Mouse (Mus musculus): Measurements from ENCODE around the gene Myo1e.
A peak's percentile ranks its signal among the peaks of the same experiment; 100 is the strongest.

The Myo1e gene

GRCm38 (mm10) chr9:70282107-70282506 lies 75.0 kb downstream of the Myo1e start:
- DNase-seq (ENCODE audit: low spot score), result no peak

- no peak for DNase-seq (ENCODE audit: low spot score)
Measured at GRCm38 (mm10) chr9:70283151-70283550, 76.0 kb downstream of the Myo1e start.

- DNase-seq (ENCODE audit: low spot score), result no peak
Measured at GRCm38 (mm10) chr9:70284584-70285140, 77.5 kb downstream of the Myo1e start.

GRCm38 (mm10) chr9:70290785-70291184 lies 83.6 kb downstream of the Myo1e start:
- no peak for DNase-seq (ENCODE audit: low spot score)

- DNase-seq (ENCODE audit: low spot score), result no peak
Measured at GRCm38 (mm10) chr9:70296916-70297315, 89.8 kb downstream of the Myo1e start.

- DNase-seq (ENCODE audit: low spot score), result no peak
Measured at GRCm38 (mm10) chr9:70298221-70298620, 91.1 kb downstream of the Myo1e start.

GRCm38 (mm10) chr9:70300705-70301104 lies 93.6 kb downstream of the Myo1e start:
- DNase-seq (ENCODE audit: low spot score), result no peak

GRCm38 (mm10) chr9:70301598-70301997 lies 94.4 kb downstream of the Myo1e start:
- no peak for DNase-seq (ENCODE audit: low spot score)

GRCm38 (mm10) chr9:70304901-70305300 lies 97.8 kb downstream of the Myo1e start:
- no peak for DNase-seq (ENCODE audit: low spot score)

GRCm38 (mm10) chr9:70310046-70310445 lies 102.9 kb downstream of the Myo1e start:
- DNase-seq (ENCODE audit: low spot score), result no peak

- no peak for DNase-seq (ENCODE audit: low spot score)
Measured at GRCm38 (mm10) chr9:70314019-70314418, 106.9 kb downstream of the Myo1e start.

GRCm38 (mm10) chr9:70315130-70315529 lies 108.0 kb downstream of the Myo1e start:
- no peak for DNase-seq (ENCODE audit: low spot score)

- DNase-seq (ENCODE audit: low spot score), result no peak
Measured at GRCm38 (mm10) chr9:70318601-70319000, 111.5 kb downstream of the Myo1e start.

GRCm38 (mm10) chr9:70324336-70324735 lies 117.2 kb downstream of the Myo1e start:
- no peak for DNase-seq (ENCODE audit: low spot score)

- DNase-seq (ENCODE audit: low spot score), result no peak
Measured at GRCm38 (mm10) chr9:70325880-70326595, 118.9 kb downstream of the Myo1e start.

GRCm38 (mm10) chr9:70328193-70328841 lies 121.2 kb downstream of the Myo1e start:
- DNase-seq (ENCODE audit: low spot score), result peak; percentile 29

- no peak for DNase-seq (ENCODE audit: low spot score)
Measured at GRCm38 (mm10) chr9:70331727-70332335, 124.7 kb downstream of the Myo1e start.

GRCm38 (mm10) chr9:70338391-70338790 lies 131.2 kb downstream of the Myo1e start:
- no peak for DNase-seq (ENCODE audit: low spot score)

- no peak for DNase-seq (ENCODE audit: low spot score)
Measured at GRCm38 (mm10) chr9:70338894-70339293, 131.7 kb downstream of the Myo1e start.

GRCm38 (mm10) chr9:70349274-70349673 lies 142.1 kb downstream of the Myo1e start:
- no peak for DNase-seq (ENCODE audit: low spot score)

- no peak for DNase-seq (ENCODE audit: low spot score)
Measured at GRCm38 (mm10) chr9:70351570-70352277, 144.6 kb downstream of the Myo1e start.

- DNase-seq (ENCODE audit: low spot score), result no peak
Measured at GRCm38 (mm10) chr9:70356254-70356653, 149.1 kb downstream of the Myo1e start.

All from layer of hippocampus, adult 9-10 months (tissue).